Mouse (Mus musculus) lung, embryonic 15.5 days (tissue): ENCODE data around the gene Tada3. TPM values are rescaled to one million over a fixed set of nuclear protein-coding genes. Genes with fewer than 3 reads are reported as not detected.

ENCODE experiments used
- ATAC-seq: fragments of 200-750 bp; cut with Nextera tagmentation; 2 replicates; pipeline ENCODE4 v1.8.0; 2017; ENCODE audit warnings: moderate number of reproducible peaks, borderline replicate concordance; ENCODE audit not compliant: low FRiP score, low TSS enrichment; ENCODE audit errors: extremely low read depth
- H3K27ac ChIP-seq: fragments of 300-500 bp; sonication (generic); 2 replicates; pipeline ENCODE4 v1.5.1; 2015; ENCODE audit warnings: moderate library complexity, mild to moderate bottlenecking, inconsistent platforms
- H3K27me3 ChIP-seq: fragments of 300-500 bp; sonication (generic); 2 replicates; pipeline ENCODE4 v1.6.1; 2015; ENCODE audit warnings: inconsistent platforms
- H3K36me3 ChIP-seq: fragments of 300-500 bp; sonication (generic); 2 replicates; pipeline ENCODE4 v1.6.1; 2015; ENCODE audit warnings: inconsistent platforms
- H3K4me1 ChIP-seq: fragments of 300-500 bp; sonication (generic); 2 replicates; pipeline ENCODE4 v1.6.1; 2015; ENCODE audit warnings: inconsistent platforms
- H3K4me2 ChIP-seq: fragments of 300-500 bp; sonication (generic); 2 replicates; pipeline ENCODE4 v1.6.1; 2015; ENCODE audit warnings: inconsistent platforms, mild to moderate bottlenecking, moderate library complexity
- H3K4me3 ChIP-seq: fragments of 300-500 bp; sonication (generic); 2 replicates; pipeline ENCODE4 v1.5.1; 2015; ENCODE audit warnings: mild to moderate bottlenecking, inconsistent platforms
- H3K9ac ChIP-seq: fragments of 300-500 bp; sonication (generic); 2 replicates; pipeline ENCODE4 v1.6.1; 2015; ENCODE audit warnings: inconsistent platforms
- H3K9me3 ChIP-seq: fragments of 300-500 bp; sonication (generic); 2 replicates; pipeline ENCODE4 v1.6.1; 2016; ENCODE audit warnings: inconsistent platforms
- WGBS: fragments of 180-500 bp; shearing (Covaris S2); methylation state at CpG from one replicate; pipeline ENCODE4 v1.1.7; 2015; 5-methylcytosine and 5-hydroxymethylcytosine counted together
- polyA plus RNA-seq: library from polyadenylated mRNA; unstranded; fragments of >200 nt; fragmentation: Nextera tagmentation; extraction: Ambion mirVana; gene quantifications from 2 replicates; pipeline ENCODE4 v1.2.1, GENCODE M21; 2015

Tada3 gene
- polyA plus RNA-seq, 1 experiment from 2014 or later, result 54.6 TPM

- Histone ChIP-seq H3K4me3 (no peak overlapping the region), H3K9me3 (no peaks in the 10 kb centered on the region), H3K27me3 (no peaks in the 10 kb centered on the region), H3K36me3 (peaks cover 96% of the 10 kb centered on the region), H3K4me2 (no peak overlapping the region), H3K4me1 (0 out of 2 replicates have a peak, but pooled peaks cover under 1% of the 10 kb centered on the region), H3K9ac (no peak overlapping the region), H3K27ac (no peak overlapping the region)
- no peak for ATAC-seq
- 75% methylated on average over 11 of the region's 11 CpGs for WGBS
These were observed 7.6 kb upstream of the Tada3 start for GRCm38 (mm10) chr6:113385160-113385714.

GRCm38 (mm10) chr6:113384351-113384927, 6.8 kb upstream of the Tada3 start:
- ATAC-seq, result no peak

GRCm38 (mm10) chr6:113380480-113380879, 2.8 kb upstream of the Tada3 start:
- no peak overlapping the region for H3K9ac ChIP-seq
- peaks cover 55% of the 10 kb centered on the region for H3K36me3 ChIP-seq
- peaks cover 24% of the 10 kb centered on the region for H3K4me1 ChIP-seq
- ATAC-seq, result no peak
- H3K27ac ChIP-seq, result no peak overlapping the region
- WGBS, result 92% methylated on average over 11 of the region's 11 CpGs
- H3K4me3 ChIP-seq, result no peak overlapping the region
- H3K27me3 ChIP-seq, result no peaks in the 10 kb centered on the region
- H3K4me2 ChIP-seq, result no peak overlapping the region
- no peaks in the 10 kb centered on the region for H3K9me3 ChIP-seq

More at GRCm38 (mm10) chr6:113384351-113384927, 6.8 kb upstream of the Tada3 start:
- no peak overlapping the region for H3K27ac ChIP-seq
- H3K4me2 ChIP-seq, result no peak overlapping the region
- peaks cover 89% of the 10 kb centered on the region for H3K36me3 ChIP-seq
- no peaks in the 10 kb centered on the region for H3K9me3 ChIP-seq
- peaks cover 9% of the 10 kb centered on the region for H3K4me1 ChIP-seq
- no peak overlapping the region for H3K9ac ChIP-seq
- H3K4me3 ChIP-seq, result no peak overlapping the region
- H3K27me3 ChIP-seq, result no peaks in the 10 kb centered on the region
- WGBS, result 94% methylated on average over 8 of the region's 8 CpGs

- Histone ChIP-seq H3K4me2 (peak overlapping the region; percentile 74), H3K36me3 (peaks cover 55% of the 10 kb centered on the region), H3K9me3 (no peaks in the 10 kb centered on the region), H3K4me3 (peak overlapping the region; percentile 96), H3K27me3 (no peaks in the 10 kb centered on the region), H3K9ac (peak overlapping the region; percentile 89), H3K27ac (no peak overlapping the region), H3K4me1 (peaks cover 24% of the 10 kb centered on the region)
- 69% methylated on average over 6 of the region's 6 CpGs for WGBS
- ATAC-seq, result no peak
These were observed 1.6 kb upstream of the Tada3 start for GRCm38 (mm10) chr6:113379246-113379645.

GRCm38 (mm10) chr6:113377172-113377495, 549 bp downstream of the Tada3 start:
- Histone ChIP-seq H3K9me3 (no peaks in the 10 kb centered on the region), H3K4me2 (peak overlapping the region; percentile 74), H3K36me3 (peaks cover 44% of the 10 kb centered on the region), H3K4me3 (peak overlapping the region; percentile 96), H3K9ac (peak overlapping the region; percentile 89), H3K4me1 (peaks cover 24% of the 10 kb centered on the region), H3K27me3 (no peaks in the 10 kb centered on the region), H3K27ac (peak overlapping the region; percentile 99)
- 3% methylated on average over 7 of the region's 7 CpGs for WGBS
- ATAC-seq, result no peak; the same call in 1 of the 2 replicates

GRCm38 (mm10) chr6:113373491-113373890, 4.2 kb downstream of the Tada3 start:
- Histone ChIP-seq H3K27me3 (no peaks in the 10 kb centered on the region), H3K36me3 (peaks cover 60% of the 10 kb centered on the region), H3K27ac (no peak overlapping the region), H3K4me3 (no peak overlapping the region), H3K9ac (no peak overlapping the region), H3K4me2 (no peak overlapping the region), H3K9me3 (no peaks in the 10 kb centered on the region), H3K4me1 (peaks cover 7% of the 10 kb centered on the region)
- 86% methylated on average over 4 of the region's 4 CpGs for WGBS
- no peak for ATAC-seq

GRCm38 (mm10) chr6:113370194-113370929, 7.3 kb downstream of the Tada3 start:
- peaks cover 65% of the 10 kb centered on the region for H3K36me3 ChIP-seq
- H3K4me2 ChIP-seq, result no peak overlapping the region
- peak overlapping the region; percentile 52 for H3K27ac ChIP-seq
- no peaks in the 10 kb centered on the region for H3K27me3 ChIP-seq
- no peak overlapping the region for H3K4me3 ChIP-seq
- WGBS, result 85% methylated on average over 20 of the region's 20 CpGs
- H3K9me3 ChIP-seq, result no peaks in the 10 kb centered on the region
- no peak overlapping the region for H3K9ac ChIP-seq
- H3K4me1 ChIP-seq, result no peaks in the 10 kb centered on the region
- no peak for ATAC-seq

GRCm38 (mm10) chr6:113368577-113368976, 9.1 kb downstream of the Tada3 start:
- no peak overlapping the region for H3K9ac ChIP-seq
- peaks cover 52% of the 10 kb centered on the region for H3K36me3 ChIP-seq
- H3K4me3 ChIP-seq, result no peak overlapping the region
- H3K27me3 ChIP-seq, result no peaks in the 10 kb centered on the region
- H3K27ac ChIP-seq, result no peak overlapping the region
- WGBS, result 78% methylated on average over 5 of the region's 5 CpGs
- ATAC-seq, result no peak
- H3K4me2 ChIP-seq, result no peak overlapping the region
- no peaks in the 10 kb centered on the region for H3K9me3 ChIP-seq
- no peaks in the 10 kb centered on the region for H3K4me1 ChIP-seq

- Histone ChIP-seq H3K9me3 (no peaks in the 10 kb centered on the region), H3K9ac (no peak overlapping the region), H3K4me3 (no peak overlapping the region), H3K36me3 (peaks cover 47% of the 10 kb centered on the region), H3K4me1 (no peaks in the 10 kb centered on the region), H3K27ac (no peak overlapping the region), H3K27me3 (no peaks in the 10 kb centered on the region), H3K4me2 (no peak overlapping the region)
- no peak for ATAC-seq
- WGBS, result 84% methylated on average over 7 of the region's 7 CpGs
These were observed 9.6 kb downstream of the Tada3 start for GRCm38 (mm10) chr6:113368124-113368523.

- Histone ChIP-seq H3K9ac (no peak overlapping the region), H3K27ac (no peak overlapping the region), H3K36me3 (peaks cover 47% of the 10 kb centered on the region), H3K9me3 (no peaks in the 10 kb centered on the region), H3K27me3 (no peaks in the 10 kb centered on the region), H3K4me3 (no peak overlapping the region), H3K4me1 (no peaks in the 10 kb centered on the region), H3K4me2 (no peak overlapping the region)
- WGBS, result 96% methylated on average over 1 of the region's 1 CpGs
- ATAC-seq, result no peak
These were observed 10.1 kb downstream of the Tada3 start for GRCm38 (mm10) chr6:113367574-113367973.

GRCm38 (mm10) chr6:113366639-113367038, 11.0 kb downstream of the Tada3 start:
- Histone ChIP-seq H3K4me3 (no peak overlapping the region), H3K27me3 (no peaks in the 10 kb centered on the region), H3K36me3 (peaks cover 40% of the 10 kb centered on the region), H3K4me2 (no peak overlapping the region), H3K27ac (no peak overlapping the region), H3K4me1 (no peaks in the 10 kb centered on the region), H3K9ac (no peak overlapping the region), H3K9me3 (no peaks in the 10 kb centered on the region)
- no peak for ATAC-seq
- 83% methylated on average over 6 of the region's 6 CpGs for WGBS

GRCm38 (mm10) chr6:113364518-113365135, 13.1 kb downstream of the Tada3 start:
- ATAC-seq, result no peak
- H3K4me1 ChIP-seq, result no peaks in the 10 kb centered on the region
- no peaks in the 10 kb centered on the region for H3K27me3 ChIP-seq
- 69% methylated on average over 8 of the region's 8 CpGs for WGBS
- H3K36me3 ChIP-seq, result peaks cover 21% of the 10 kb centered on the region
- no peak overlapping the region for H3K9ac ChIP-seq
- no peak overlapping the region for H3K4me3 ChIP-seq
- H3K27ac ChIP-seq, result no peak overlapping the region
- no peak overlapping the region for H3K4me2 ChIP-seq
- H3K9me3 ChIP-seq, result no peaks in the 10 kb centered on the region
